Mouse (Mus musculus): ENCODE measurements around the gene Atoh7.

Atoh7 gene

GRCm38 (mm10) chr10:63098191-63098590 lies 1.3 kb upstream of the Atoh7 start:
- DNase-seq (ENCODE audit: low spot score) = no peak

GRCm38 (mm10) chr10:63099941-63100562 lies 601 bp downstream of the Atoh7 start:
- DNase-seq (ENCODE audit: low spot score) = peak; percentile 64

- no peak for DNase-seq (ENCODE audit: low spot score)
Observed at GRCm38 (mm10) chr10:63100657-63101056, 1.2 kb downstream of the Atoh7 start.

GRCm38 (mm10) chr10:63113027-63113604 lies 13.7 kb downstream of the Atoh7 start:
- DNase-seq (ENCODE audit: low spot score) = no peak

- no peak for DNase-seq (ENCODE audit: low spot score)
Observed at GRCm38 (mm10) chr10:63113716-63114360, 14.4 kb downstream of the Atoh7 start.

GRCm38 (mm10) chr10:63115881-63116280 lies 16.4 kb downstream of the Atoh7 start:
- no peak for DNase-seq (ENCODE audit: low spot score)

GRCm38 (mm10) chr10:63116376-63116775 lies 16.9 kb downstream of the Atoh7 start:
- DNase-seq (ENCODE audit: low spot score) = no peak

GRCm38 (mm10) chr10:63117583-63117982 lies 18.1 kb downstream of the Atoh7 start:
- DNase-seq (ENCODE audit: low spot score) = no peak

- DNase-seq (ENCODE audit: low spot score) = no peak
Observed at GRCm38 (mm10) chr10:63119916-63120315, 20.5 kb downstream of the Atoh7 start.

GRCm38 (mm10) chr10:63121961-63122360 lies 22.5 kb downstream of the Atoh7 start:
- no peak for DNase-seq (ENCODE audit: low spot score)

- DNase-seq (ENCODE audit: low spot score) = peak; percentile 46
Observed at GRCm38 (mm10) chr10:63122516-63122915, 23.1 kb downstream of the Atoh7 start.

GRCm38 (mm10) chr10:63123141-63123540 lies 23.7 kb downstream of the Atoh7 start:
- no peak for DNase-seq (ENCODE audit: low spot score)

- DNase-seq (ENCODE audit: low spot score) = no peak
Observed at GRCm38 (mm10) chr10:63124016-63124415, 24.6 kb downstream of the Atoh7 start.

GRCm38 (mm10) chr10:63125343-63125742 lies 25.9 kb downstream of the Atoh7 start:
- DNase-seq (ENCODE audit: low spot score) = no peak

GRCm38 (mm10) chr10:63126116-63126515 lies 26.7 kb downstream of the Atoh7 start:
- DNase-seq (ENCODE audit: low spot score) = no peak

- no peak for DNase-seq (ENCODE audit: low spot score)
Observed at GRCm38 (mm10) chr10:63127156-63127555, 27.7 kb downstream of the Atoh7 start.

GRCm38 (mm10) chr10:63128256-63128655 lies 28.8 kb downstream of the Atoh7 start:
- DNase-seq (ENCODE audit: low spot score) = peak; percentile 41

GRCm38 (mm10) chr10:63130500-63130899 lies 31.0 kb downstream of the Atoh7 start:
- DNase-seq (ENCODE audit: low spot score) = no peak

- DNase-seq (ENCODE audit: low spot score) = no peak
Observed at GRCm38 (mm10) chr10:63132356-63132755, 32.9 kb downstream of the Atoh7 start.

- no peak for DNase-seq (ENCODE audit: low spot score)
Observed at GRCm38 (mm10) chr10:63133326-63133725, 33.9 kb downstream of the Atoh7 start.

- DNase-seq (ENCODE audit: low spot score) = no peak
Observed at GRCm38 (mm10) chr10:63135680-63136079, 36.2 kb downstream of the Atoh7 start.

- no peak for DNase-seq (ENCODE audit: low spot score)
Observed at GRCm38 (mm10) chr10:63136436-63136835, 37.0 kb downstream of the Atoh7 start.

- DNase-seq (ENCODE audit: low spot score) = no peak
Observed at GRCm38 (mm10) chr10:63142660-63143059, 43.2 kb downstream of the Atoh7 start.
